Mouse (Mus musculus) retina, embryonic 14.5 days (tissue): ENCODE measurements around the gene Ablim1.

ENCODE experiments used
- DNase-seq: peaks from one replicate; pipeline ENCODE4 v3.0.0-alpha.2; 2015; ENCODE audit warnings: low spot score

The Ablim1 gene

DNA sequence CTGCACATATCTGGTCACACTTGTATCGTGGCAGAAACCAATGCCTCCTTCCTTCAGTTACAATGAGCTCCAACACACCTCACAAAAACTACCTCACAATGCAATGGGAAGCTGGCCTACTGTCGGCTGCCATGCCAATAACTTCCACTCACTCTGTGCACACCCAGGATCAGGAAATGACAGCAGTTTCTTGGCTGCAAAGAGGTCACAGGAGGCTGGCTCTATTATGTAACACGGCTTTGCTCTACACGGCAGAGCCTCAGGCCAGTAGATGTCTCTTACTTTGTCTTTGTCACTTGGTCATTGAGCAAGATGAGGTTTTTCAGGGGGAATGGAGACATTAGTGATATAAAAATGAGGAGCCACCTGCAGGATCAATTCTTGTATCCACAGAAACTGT lies 126.2 kb downstream of the Ablim1 start:
- DNase-seq = no peak

DNA sequence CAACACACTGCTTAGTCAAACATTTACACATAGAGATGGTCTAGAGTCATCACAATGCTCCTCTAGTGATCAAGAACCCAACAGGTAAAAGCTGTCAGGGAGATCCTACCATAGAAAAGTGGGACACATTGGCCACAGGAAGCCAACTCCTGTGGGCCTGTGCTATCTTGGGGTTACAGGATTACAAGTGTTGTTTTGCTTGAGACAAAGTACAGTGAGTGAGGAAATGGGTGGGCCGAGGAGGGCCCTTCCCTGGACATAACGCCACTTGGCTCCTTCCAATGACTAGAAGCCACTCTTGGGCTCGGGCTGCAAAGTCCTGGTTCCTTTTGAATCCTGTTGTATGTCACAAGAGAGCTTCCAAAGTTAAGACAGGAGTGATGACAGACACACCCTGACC lies 129.7 kb downstream of the Ablim1 start:
- no peak for DNase-seq

GRCm38 (mm10) chr19:57182938-57183720 lies 131.6 kb downstream of the Ablim1 start:
- DNase-seq = no peak

- DNase-seq = no peak
Observed at GRCm38 (mm10) chr19:57181852-57182528, 132.7 kb downstream of the Ablim1 start.

- no peak for DNase-seq
Observed at GRCm38 (mm10) chr19:57181317-57181716, 133.4 kb downstream of the Ablim1 start.

DNA sequence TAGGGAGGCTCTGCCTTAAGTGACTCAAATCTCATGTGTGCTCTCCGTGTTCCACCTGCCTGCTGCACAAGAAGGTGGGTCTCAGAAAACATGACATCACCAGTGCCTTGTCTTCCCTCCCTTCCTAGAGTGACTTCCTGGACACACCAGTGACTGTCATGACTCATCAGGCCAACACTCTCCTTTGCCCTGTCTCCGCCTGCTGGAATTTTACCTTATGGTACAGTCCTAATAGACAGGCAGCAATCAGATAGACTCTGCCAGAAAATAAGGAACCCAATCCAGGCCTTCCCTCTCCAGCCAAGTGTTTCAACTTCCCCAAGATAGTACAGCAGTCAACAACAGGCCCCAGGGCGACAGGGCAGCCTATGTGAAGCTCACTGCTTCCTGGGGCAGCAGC lies 133.8 kb downstream of the Ablim1 start:
- DNase-seq = no peak

DNA sequence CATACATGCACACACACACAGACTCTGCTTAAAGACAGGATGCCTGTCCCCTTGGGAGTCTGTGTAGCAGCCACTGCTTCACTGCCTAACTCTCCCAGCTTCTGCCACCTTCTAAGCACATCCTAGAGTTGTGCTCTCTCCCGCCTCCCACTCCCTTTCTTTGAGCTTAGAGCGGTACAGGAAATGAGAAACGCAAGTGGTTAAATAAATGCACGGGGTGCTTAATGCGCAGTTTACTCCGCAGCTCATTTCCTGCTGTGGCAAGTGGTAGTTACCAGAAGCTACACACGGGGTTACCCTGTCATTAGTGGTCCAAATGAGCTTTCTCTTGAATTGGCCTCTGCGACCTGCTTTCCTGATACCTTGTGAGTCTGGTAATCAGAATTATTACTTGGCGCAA lies 134.4 kb downstream of the Ablim1 start:
- DNase-seq = no peak

- no peak for DNase-seq
Observed at GRCm38 (mm10) chr19:57179269-57179668, 135.4 kb downstream of the Ablim1 start.

- no peak for DNase-seq
Observed at GRCm38 (mm10) chr19:57177334-57177733, 137.4 kb downstream of the Ablim1 start.

DNA sequence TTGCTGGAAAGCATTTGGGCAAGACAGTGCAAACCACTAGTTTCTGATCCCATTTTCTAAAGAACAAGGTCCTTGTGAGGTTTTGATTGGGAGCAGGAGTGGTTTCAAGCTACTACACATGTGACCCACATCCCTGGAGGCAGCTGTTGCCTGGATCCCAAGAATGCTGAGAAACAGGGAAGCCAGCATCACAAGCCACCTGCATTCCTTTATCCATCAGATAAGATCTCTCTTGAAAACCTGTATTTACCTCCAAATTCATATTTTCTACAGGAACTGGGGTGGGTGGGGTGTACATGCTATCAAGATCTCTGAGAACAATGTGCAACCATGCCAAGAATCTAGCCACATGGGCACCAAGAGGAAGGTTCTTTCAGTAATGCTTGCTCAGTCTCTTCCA lies 139.6 kb downstream of the Ablim1 start:
- DNase-seq = no peak

- no peak for DNase-seq
Observed at GRCm38 (mm10) chr19:57174541-57174940, 140.2 kb downstream of the Ablim1 start.

DNA sequence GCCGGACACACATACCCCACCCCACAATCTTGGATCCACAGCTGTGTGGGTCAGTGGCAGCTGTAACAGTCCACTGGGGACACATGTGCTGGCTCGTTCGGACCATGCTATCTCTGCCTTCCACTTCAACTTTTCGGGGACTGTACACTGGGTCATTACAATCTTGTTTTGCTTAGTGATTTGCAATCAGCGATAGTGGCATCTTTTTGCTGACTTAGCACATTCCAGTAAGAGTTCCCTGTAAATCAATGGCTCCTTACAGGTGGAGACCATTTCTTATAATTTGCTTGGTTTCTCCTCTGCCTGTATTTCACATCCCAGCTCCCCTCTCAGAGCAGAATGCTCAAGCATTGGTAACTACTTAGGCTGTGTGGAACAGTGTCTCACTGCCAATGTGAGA lies 140.7 kb downstream of the Ablim1 start:
- no peak for DNase-seq

GRCm38 (mm10) chr19:57172321-57172720 lies 142.4 kb downstream of the Ablim1 start:
- no peak for DNase-seq

GRCm38 (mm10) chr19:57170880-57171279 lies 143.8 kb downstream of the Ablim1 start:
- no peak for DNase-seq

DNA sequence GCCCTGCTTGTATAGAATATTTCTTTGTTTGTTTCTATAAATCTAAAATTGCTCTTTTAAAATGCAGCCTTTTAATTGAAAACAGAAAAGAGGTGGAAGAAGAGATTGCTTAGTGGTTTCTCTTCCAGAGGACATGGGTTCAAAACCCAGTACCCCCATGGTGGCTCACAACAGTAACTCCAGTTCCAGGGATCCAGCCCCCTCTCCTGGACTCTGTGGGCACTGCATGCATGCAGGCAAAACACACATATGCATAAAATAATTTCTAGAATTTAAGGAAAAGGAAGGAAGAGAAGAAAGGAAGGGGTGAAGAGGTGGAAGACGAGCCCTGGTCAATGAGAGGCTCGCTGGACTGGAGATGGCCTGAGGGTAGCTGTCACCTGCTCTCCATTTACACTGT lies 145.2 kb downstream of the Ablim1 start:
- no peak for DNase-seq

GRCm38 (mm10) chr19:57167721-57168120 lies 147.0 kb downstream of the Ablim1 start:
- no peak for DNase-seq

- no peak for DNase-seq
Observed at GRCm38 (mm10) chr19:57164882-57165281, 149.8 kb downstream of the Ablim1 start.

GRCm38 (mm10) chr19:57163315-57163714 lies 151.4 kb downstream of the Ablim1 start:
- DNase-seq = no peak

DNA sequence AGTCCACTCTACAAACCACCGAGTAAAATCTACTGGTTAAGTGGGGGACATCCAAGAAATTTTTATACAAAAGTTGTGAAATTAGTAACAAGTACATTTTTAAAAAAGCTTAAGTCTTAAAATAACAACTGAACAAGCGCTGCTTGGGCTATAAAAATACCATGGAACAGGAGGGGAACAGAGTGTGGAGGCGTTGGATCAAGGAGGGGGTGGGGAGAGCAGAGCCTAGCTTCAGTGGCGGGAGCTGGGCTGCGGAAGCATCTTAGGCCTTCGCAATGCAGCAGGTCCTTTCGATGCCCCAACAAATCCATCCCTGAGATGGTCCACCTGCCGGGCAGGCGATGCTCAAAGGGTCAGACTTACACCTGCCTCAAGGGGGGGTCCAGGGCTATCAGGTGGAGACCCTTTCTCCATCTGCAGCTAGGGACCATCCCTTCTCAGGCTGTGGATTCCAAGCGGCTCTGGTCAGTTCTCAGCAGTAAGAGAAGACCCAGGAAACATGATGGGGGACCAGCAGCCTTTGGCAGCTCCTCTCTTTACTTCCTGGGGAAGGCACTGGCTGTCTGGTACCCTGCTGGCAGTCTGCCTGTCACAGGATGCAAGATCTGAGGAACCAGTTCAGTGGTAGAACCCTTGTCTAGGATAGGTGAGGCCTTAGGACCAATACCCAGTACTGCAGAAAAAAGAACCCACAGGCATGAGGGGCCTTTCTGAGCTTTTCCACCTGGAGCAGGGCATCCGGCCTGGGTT lies 152.6 kb downstream of the Ablim1 start:
- no peak for DNase-seq

DNA sequence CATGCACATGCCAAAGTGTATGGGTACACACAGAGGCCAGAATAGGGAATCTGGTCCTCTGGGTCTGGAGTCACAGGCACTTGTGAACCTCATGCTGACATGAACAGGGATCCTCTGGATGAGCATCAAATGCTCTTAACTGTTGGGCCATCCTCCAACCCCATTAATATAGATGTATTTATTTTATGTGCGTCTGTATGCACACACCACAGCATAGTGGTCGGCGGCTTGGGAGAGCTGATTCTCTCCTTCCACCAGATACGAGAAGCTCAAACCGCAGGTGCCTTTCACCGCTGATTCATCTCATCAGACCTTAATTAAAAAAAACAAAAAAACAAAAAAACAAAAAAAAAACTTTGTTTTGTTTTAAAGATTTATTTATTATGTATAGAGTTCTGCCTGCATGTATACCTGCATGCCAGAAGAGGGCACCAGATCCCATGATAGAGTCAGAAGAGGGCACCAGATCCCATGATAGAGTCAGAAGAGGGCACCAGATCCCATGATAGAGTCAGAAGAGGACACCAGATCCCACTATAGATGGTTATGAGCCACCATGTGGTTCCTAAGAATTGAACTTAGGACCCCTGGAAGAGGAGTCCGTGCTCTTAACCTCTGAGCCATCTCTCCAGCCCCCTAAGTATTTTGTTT lies 153.6 kb downstream of the Ablim1 start:
- DNase-seq = peak; percentile 42

DNA sequence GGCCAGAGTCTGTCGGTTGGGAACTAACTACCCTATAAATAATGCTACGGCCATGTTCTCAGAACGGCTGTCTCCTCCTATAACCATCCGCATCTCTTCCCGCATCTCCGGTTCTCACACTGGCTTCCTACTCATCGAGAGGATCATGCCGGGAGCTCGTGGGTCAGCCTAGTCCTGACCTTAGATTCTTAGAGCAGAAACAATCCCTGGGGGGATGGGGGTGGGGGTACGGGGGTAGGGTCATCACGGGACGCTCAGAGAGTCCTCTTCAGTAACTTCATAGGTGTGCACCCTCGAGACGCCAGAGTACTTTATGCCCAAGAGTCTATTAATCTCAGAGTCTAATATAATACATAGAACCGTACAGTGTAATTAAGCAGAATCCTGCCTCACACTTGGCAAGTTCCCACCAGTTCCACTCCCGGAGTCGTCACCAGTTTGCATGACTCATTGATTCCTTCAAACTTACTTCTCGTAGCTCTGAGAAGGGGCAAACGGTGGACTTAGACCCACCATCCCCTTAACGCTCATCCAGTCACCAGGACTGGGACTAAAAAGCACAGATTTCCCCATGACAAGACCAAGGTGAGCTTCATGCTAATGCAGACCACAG lies 156.9 kb downstream of the Ablim1 start:
- DNase-seq = no peak
